Mouse (Mus musculus): ENCODE measurements around the gene Pcnt.

Pcnt gene

GRCm38 (mm10) chr10:76408520-76408919 is 34.1 kb downstream of the Pcnt start:
- DNase-seq (ENCODE audit: low spot score), result no peak

GRCm38 (mm10) chr10:76392596-76392995 is 50.0 kb downstream of the Pcnt start:
- no peak for DNase-seq (ENCODE audit: low spot score)

GRCm38 (mm10) chr10:76391786-76392185 is 50.8 kb downstream of the Pcnt start:
- DNase-seq (ENCODE audit: low spot score), result no peak

- no peak for DNase-seq (ENCODE audit: low spot score)
These were observed 51.4 kb downstream of the Pcnt start for GRCm38 (mm10) chr10:76391166-76391565.

GRCm38 (mm10) chr10:76374981-76375380 is 67.6 kb downstream of the Pcnt start:
- no peak for DNase-seq (ENCODE audit: low spot score)

GRCm38 (mm10) chr10:76371736-76372135 is 70.8 kb downstream of the Pcnt start:
- DNase-seq (ENCODE audit: low spot score), result no peak

- DNase-seq (ENCODE audit: low spot score), result no peak
These were observed 73.8 kb downstream of the Pcnt start for GRCm38 (mm10) chr10:76368766-76369165.

- DNase-seq (ENCODE audit: low spot score), result no peak
These were observed 79.4 kb downstream of the Pcnt start for GRCm38 (mm10) chr10:76363233-76363632.

- no peak for DNase-seq (ENCODE audit: low spot score)
These were observed 84.1 kb downstream of the Pcnt start for GRCm38 (mm10) chr10:76358468-76358867.

- no peak for DNase-seq (ENCODE audit: low spot score)
These were observed 85.2 kb downstream of the Pcnt start for GRCm38 (mm10) chr10:76357286-76357875.

- no peak for DNase-seq (ENCODE audit: low spot score)
These were observed 87.6 kb downstream of the Pcnt start for GRCm38 (mm10) chr10:76354974-76355373.

- DNase-seq (ENCODE audit: low spot score), result no peak
These were observed 88.6 kb downstream of the Pcnt start for GRCm38 (mm10) chr10:76353986-76354385.

- no peak for DNase-seq (ENCODE audit: low spot score)
These were observed 90.6 kb downstream of the Pcnt start for GRCm38 (mm10) chr10:76351953-76352352.

GRCm38 (mm10) chr10:76346589-76346988 is 96.0 kb downstream of the Pcnt start:
- DNase-seq (ENCODE audit: low spot score), result no peak

- DNase-seq (ENCODE audit: low spot score), result peak; percentile 32
These were observed 96.5 kb downstream of the Pcnt start for GRCm38 (mm10) chr10:76346043-76346491.

GRCm38 (mm10) chr10:76345540-76345902 is 97.1 kb downstream of the Pcnt start:
- no peak for DNase-seq (ENCODE audit: low spot score)

GRCm38 (mm10) chr10:76344711-76345539 is 97.7 kb downstream of the Pcnt start, which contains the start of gene Dip2a:
Dip2a (minus strand) TSS chr10:76345291.
- DNase-seq (ENCODE audit: low spot score), result peak; percentile 91

- no peak for DNase-seq (ENCODE audit: low spot score)
These were observed 108.2 kb downstream of the Pcnt start for GRCm38 (mm10) chr10:76334350-76334749.

GRCm38 (mm10) chr10:76332040-76332439 is 110.5 kb downstream of the Pcnt start:
- DNase-seq (ENCODE audit: low spot score), result no peak

GRCm38 (mm10) chr10:76329093-76329492 is 113.5 kb downstream of the Pcnt start:
- no peak for DNase-seq (ENCODE audit: low spot score)

GRCm38 (mm10) chr10:76328574-76328973 is 114.0 kb downstream of the Pcnt start:
- DNase-seq (ENCODE audit: low spot score), result no peak

- no peak for DNase-seq (ENCODE audit: low spot score)
These were observed 116.1 kb downstream of the Pcnt start for GRCm38 (mm10) chr10:76326304-76327006.

- DNase-seq (ENCODE audit: low spot score), result no peak
These were observed 125.0 kb downstream of the Pcnt start for GRCm38 (mm10) chr10:76317623-76318022.

All from yolk sac, embryonic 10.5 days (tissue).